Mouse (Mus musculus) intestine, embryonic 15.5 days (tissue): ENCODE measurements around the gene Ocm. TPM values are rescaled to one million over a fixed set of nuclear protein-coding genes. Genes with fewer than 3 reads are reported as not detected.
"Not testable (repeated sequence)": the region's sequence is repeated elsewhere in the genome, so short reads cannot be mapped to it uniquely, and the experiment has no call there.

Source experiments
- ATAC-seq: fragments of 200-750 bp; cut with Nextera tagmentation; 2 replicates; pipeline ENCODE4 v1.8.0; 2017; ENCODE audit warnings: moderate TSS enrichment, moderate library complexity
- H3K27ac ChIP-seq: fragments of 300-500 bp; sonication (generic); 2 replicates; pipeline ENCODE4 v1.5.1; 2015; ENCODE audit warnings: mild to moderate bottlenecking, inconsistent platforms
- H3K27me3 ChIP-seq: fragments of 300-500 bp; sonication (generic); replicated peaks from 2 replicates; pipeline ENCODE4 v1.6.1; 2015; ENCODE audit warnings: inconsistent platforms
- H3K36me3 ChIP-seq: fragments of 300-500 bp; sonication (generic); 2 replicates; pipeline ENCODE4 v1.6.1; 2015; ENCODE audit warnings: inconsistent platforms
- H3K4me1 ChIP-seq: fragments of 300-500 bp; sonication (generic); replicated peaks from 2 replicates; pipeline ENCODE4 v1.6.1; 2015; ENCODE audit warnings: inconsistent platforms
- H3K4me2 ChIP-seq: fragments of 300-500 bp; sonication (generic); replicated peaks from 2 replicates; pipeline ENCODE4 v1.6.1; 2015; ENCODE audit warnings: mild to moderate bottlenecking, inconsistent platforms
- H3K4me3 ChIP-seq: fragments of 300-500 bp; sonication (generic); replicated peaks from 2 replicates; pipeline ENCODE4 v1.5.1; 2015; ENCODE audit warnings: inconsistent platforms
- H3K9ac ChIP-seq: fragments of 300-500 bp; sonication (generic); 2 replicates; pipeline ENCODE4 v1.6.1; 2015; ENCODE audit warnings: inconsistent platforms
- H3K9me3 ChIP-seq: fragments of 300-500 bp; sonication (generic); 2 replicates; pipeline ENCODE4 v1.6.1; 2016; ENCODE audit warnings: inconsistent platforms
- WGBS: fragments of 180-500 bp; shearing (Covaris S2); methylation state at CpG from one replicate; pipeline ENCODE4 v1.1.7; 2015; 5-methylcytosine and 5-hydroxymethylcytosine counted together
- polyA plus RNA-seq: library from polyadenylated mRNA; unstranded; fragments of >200 nt; fragmentation: Nextera tagmentation; extraction: Ambion mirVana; gene quantifications from 2 replicates; pipeline ENCODE4 v1.2.1, GENCODE M21; 2015

The Ocm gene
- polyA plus RNA-seq, 1 experiment from 2014 or later, result not detected

GRCm38 (mm10) chr5:144039156-144039675 is 12.7 kb upstream of the Ocm start:
- no peak overlapping the region for H3K9ac ChIP-seq
- H3K9me3 ChIP-seq, result no peaks in the 10 kb centered on the region
- WGBS, result 76% methylated on average over 9 of the region's 9 CpGs
- H3K4me2 ChIP-seq, result no peak overlapping the region
- H3K27me3 ChIP-seq, result no peaks in the 10 kb centered on the region
- H3K4me1 ChIP-seq, result no peaks in the 10 kb centered on the region
- no peak overlapping the region for H3K27ac ChIP-seq
- no peaks in the 10 kb centered on the region for H3K36me3 ChIP-seq
- no peak overlapping the region for H3K4me3 ChIP-seq
- ATAC-seq, result no peak

- no peak for ATAC-seq
- H3K4me2 ChIP-seq, result no peak overlapping the region
- 54% methylated on average over 17 of the region's 17 CpGs for WGBS
Measured at GRCm38 (mm10) chr5:144036952-144037351, 10.5 kb upstream of the Ocm start.

DNA sequence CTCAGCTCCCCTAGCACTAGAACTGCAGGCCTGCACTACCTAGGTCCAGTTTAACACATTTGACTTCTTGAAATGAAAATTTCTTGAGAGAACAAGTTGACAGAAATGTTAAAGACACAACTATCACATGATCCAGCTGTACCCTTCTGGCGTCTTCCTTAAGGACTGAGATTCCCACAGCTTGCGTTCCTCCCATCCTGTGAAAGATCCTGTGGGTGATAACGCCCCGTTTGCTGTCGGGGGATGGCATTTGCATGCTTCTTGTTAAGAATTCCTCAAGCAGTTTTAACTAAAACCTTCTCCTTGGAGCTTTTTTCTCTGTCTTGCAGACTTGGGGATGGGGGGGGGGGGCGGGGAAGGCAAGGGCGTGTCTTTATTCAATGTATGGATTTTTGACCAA is 8.1 kb upstream of the Ocm start:
- 70% methylated on average over 7 of the region's 7 CpGs for WGBS
- no peaks in the 10 kb centered on the region for H3K4me1 ChIP-seq

More at GRCm38 (mm10) chr5:144036952-144037351, 10.5 kb upstream of the Ocm start:
- no peak overlapping the region for H3K27ac ChIP-seq
- H3K9me3 ChIP-seq, result no peaks in the 10 kb centered on the region
- H3K27me3 ChIP-seq, result no peaks in the 10 kb centered on the region
- H3K4me1 ChIP-seq, result no peaks in the 10 kb centered on the region
- H3K9ac ChIP-seq, result no peak overlapping the region
- H3K36me3 ChIP-seq, result no peaks in the 10 kb centered on the region
- H3K4me3 ChIP-seq, result no peak overlapping the region

DNA sequence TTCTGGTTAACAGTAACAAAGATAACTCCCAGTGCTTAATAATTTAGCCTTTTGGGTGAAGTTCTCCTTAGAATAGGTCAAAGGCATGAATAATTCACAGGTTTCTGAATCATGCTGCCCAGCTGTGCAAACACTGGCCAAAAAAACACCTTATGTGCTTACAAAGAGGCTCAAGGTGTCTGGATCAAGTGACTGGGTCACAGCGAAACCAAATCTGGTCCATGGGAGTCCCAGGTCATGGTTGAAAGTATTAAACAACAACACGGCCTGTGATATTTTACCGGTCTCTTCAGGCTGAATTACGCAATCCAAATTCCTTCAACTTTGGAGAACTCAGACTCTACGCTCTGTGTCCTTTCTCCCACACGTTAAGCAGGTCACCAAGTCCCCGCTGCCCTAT is 6.0 kb upstream of the Ocm start:
- Histone ChIP-seq H3K9me3 (no peaks in the 10 kb centered on the region), H3K27me3 (no peaks in the 10 kb centered on the region), H3K27ac (no peak overlapping the region), H3K4me3 (no peak overlapping the region), H3K4me2 (no peak overlapping the region), H3K36me3 (no peaks in the 10 kb centered on the region), H3K4me1 (no peaks in the 10 kb centered on the region), H3K9ac (no peak overlapping the region)
- ATAC-seq, result no peak
- WGBS, result 86% methylated on average over 7 of the region's 7 CpGs

More for the DNA sequence above, 8.1 kb upstream of the Ocm start:
- H3K4me2 ChIP-seq, result no peak overlapping the region
- H3K27ac ChIP-seq, result no peak overlapping the region
- no peaks in the 10 kb centered on the region for H3K9me3 ChIP-seq
- no peaks in the 10 kb centered on the region for H3K36me3 ChIP-seq
- ATAC-seq, result no peak
- H3K27me3 ChIP-seq, result no peaks in the 10 kb centered on the region
- no peak overlapping the region for H3K9ac ChIP-seq
- H3K4me3 ChIP-seq, result no peak overlapping the region

- no peak overlapping the region for H3K27ac ChIP-seq
- H3K4me2 ChIP-seq, result no peak overlapping the region
- no peaks in the 10 kb centered on the region for H3K9me3 ChIP-seq
- H3K27me3 ChIP-seq, result no peaks in the 10 kb centered on the region
- no peaks in the 10 kb centered on the region for H3K4me1 ChIP-seq
- no peak overlapping the region for H3K4me3 ChIP-seq
- no peak overlapping the region for H3K9ac ChIP-seq
- WGBS, result 88% methylated on average over 9 of the region's 9 CpGs
- peaks cover 2% of the 10 kb centered on the region; the same call in 1 of the 2 replicates for H3K36me3 ChIP-seq
- ATAC-seq, result no peak
Measured at GRCm38 (mm10) chr5:144015845-144016244, 10.6 kb downstream of the Ocm start.

DNA sequence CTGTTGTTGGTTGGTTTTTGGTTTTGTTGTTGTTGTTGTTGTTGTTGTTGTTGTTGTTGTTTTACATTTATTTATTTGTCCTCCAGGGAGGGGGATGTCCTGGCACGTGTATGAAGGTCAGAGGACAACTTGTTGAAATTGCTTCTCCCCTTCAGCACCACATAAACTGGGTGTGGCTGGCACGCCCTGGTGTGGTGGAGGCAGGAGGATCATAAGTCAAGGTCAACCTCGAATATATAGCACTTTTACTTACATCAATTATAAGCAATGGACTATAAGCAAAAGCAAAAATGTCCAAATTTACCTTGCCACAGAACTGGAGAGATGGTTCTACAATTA is 11.2 kb downstream of the Ocm start:
- ATAC-seq, result peak; percentile 68
- H3K36me3 ChIP-seq, result peaks cover 4% of the 10 kb centered on the region; the same call in 1 of the 2 replicates
- WGBS, result 59% methylated on average over 3 of the region's 3 CpGs
- no peak overlapping the region for H3K27ac ChIP-seq
- H3K9ac ChIP-seq, result no peak overlapping the region
- no peaks in the 10 kb centered on the region for H3K9me3 ChIP-seq
- H3K4me1 ChIP-seq, result no peaks in the 10 kb centered on the region
- H3K27me3 ChIP-seq, result no peaks in the 10 kb centered on the region
- no peak overlapping the region for H3K4me3 ChIP-seq
- peak overlapping the region; percentile 47 for H3K4me2 ChIP-seq

GRCm38 (mm10) chr5:144014551-144015311 is 11.7 kb downstream of the Ocm start, which contains the start of gene Ccz1:
TSS of gene Ccz1 (minus strand) at chr5:144014877.
- H3K36me3 ChIP-seq, result peaks cover 5% of the 10 kb centered on the region; the same call in 1 of the 2 replicates
- H3K27ac ChIP-seq, result peak within 1 kb of the TSS; percentile 86
- no peaks in the 10 kb centered on the region for H3K9me3 ChIP-seq
- peak; percentile 99 for ATAC-seq
- H3K4me2 ChIP-seq, result peak within 1 kb of the TSS; percentile 47
- no peaks in the 10 kb centered on the region for H3K27me3 ChIP-seq
- H3K9ac ChIP-seq, result peak within 1 kb of the TSS; percentile 91
- WGBS, result 3% methylated on average over 46 of the region's 47 CpGs
- peak within 1 kb of the TSS; percentile 99 for H3K4me3 ChIP-seq
- H3K4me1 ChIP-seq, result no peaks in the 10 kb centered on the region

DNA sequence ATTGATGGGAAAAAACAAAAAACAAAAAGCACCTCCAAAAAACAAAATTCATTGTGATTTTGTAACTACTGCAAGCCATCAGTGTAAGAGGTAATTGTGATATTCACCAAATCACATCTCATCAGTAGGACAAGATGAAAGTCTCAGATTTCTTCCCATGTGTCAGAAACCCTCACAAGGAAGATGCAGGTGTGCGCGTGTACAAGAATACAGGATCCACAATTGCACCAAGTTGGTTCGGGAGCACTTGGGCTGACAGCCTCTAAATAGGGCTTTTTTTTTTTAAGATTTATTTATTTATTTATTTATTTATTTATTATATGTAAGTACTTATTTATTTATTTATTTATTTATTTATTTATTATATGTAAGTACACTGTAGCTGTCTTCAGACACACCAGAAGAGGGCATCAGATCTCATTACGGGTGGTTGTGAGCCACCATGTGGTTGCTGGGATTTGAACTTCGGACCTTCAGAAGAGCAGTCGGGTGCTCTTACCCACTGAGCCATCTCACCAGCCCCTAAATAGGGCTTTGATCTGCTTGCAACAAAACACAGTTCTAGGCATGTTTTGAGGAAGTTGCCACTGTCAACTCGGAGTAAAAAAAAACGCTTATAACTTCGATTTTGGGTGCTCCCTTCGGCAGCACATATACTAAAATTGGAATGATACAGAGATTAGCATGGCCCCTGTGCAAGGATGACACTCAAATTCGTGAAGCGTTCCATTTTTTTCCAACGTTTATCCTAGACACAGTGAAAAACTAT is 12.9 kb downstream of the Ocm start:
- ATAC-seq, H3K27me3 ChIP-seq, H3K9me3 ChIP-seq, H3K27ac ChIP-seq, H3K4me1 ChIP-seq: not testable (repeated sequence)
- WGBS, result 52% methylated on average over 13 of the region's 13 CpGs
- Histone ChIP-seq H3K4me3 (peak overlapping the region; percentile 99), H3K9ac (peak overlapping the region; percentile 91; the same call in 1 of the 2 replicates), H3K4me2 (peak overlapping the region; percentile 47), H3K36me3 (peaks cover 12% of the 10 kb centered on the region)

- no peaks in the 10 kb centered on the region for H3K9me3 ChIP-seq
- ATAC-seq, result no peak
- no peaks in the 10 kb centered on the region for H3K27me3 ChIP-seq
- 0 out of 2 replicates have a peak overlapping the region, but pooled peaks have one; percentile 22 for H3K27ac ChIP-seq
- WGBS, result 90% methylated on average over 15 of the region's 15 CpGs
- H3K4me3 ChIP-seq, result no peak overlapping the region
- no peak overlapping the region for H3K4me2 ChIP-seq
- H3K36me3 ChIP-seq, result peaks cover 43% of the 10 kb centered on the region
- no peak overlapping the region for H3K9ac ChIP-seq
- no peaks in the 10 kb centered on the region for H3K4me1 ChIP-seq
Measured at GRCm38 (mm10) chr5:144002461-144003192, 23.8 kb downstream of the Ocm start.

GRCm38 (mm10) chr5:143999409-143999808 is 27.1 kb downstream of the Ocm start:
- Histone ChIP-seq H3K9me3 (no peaks in the 10 kb centered on the region), H3K27me3 (no peaks in the 10 kb centered on the region), H3K4me3 (no peak overlapping the region), H3K36me3 (peaks cover 45% of the 10 kb centered on the region), H3K27ac (no peak overlapping the region), H3K4me2 (no peak overlapping the region), H3K9ac (no peak overlapping the region), H3K4me1 (no peaks in the 10 kb centered on the region)
- 83% methylated on average over 1 of the region's 1 CpGs for WGBS
- ATAC-seq, result no peak

- Histone ChIP-seq H3K9ac (no peak overlapping the region), H3K4me3 (no peak overlapping the region), H3K4me2 (no peak overlapping the region), H3K36me3 (peaks cover 38% of the 10 kb centered on the region), H3K4me1 (no peaks in the 10 kb centered on the region), H3K27ac (no peak overlapping the region), H3K27me3 (no peaks in the 10 kb centered on the region), H3K9me3 (no peaks in the 10 kb centered on the region)
- no peak for ATAC-seq
- WGBS, result 70% methylated on average over 11 of the region's 11 CpGs
Measured at GRCm38 (mm10) chr5:143994632-143995365, 31.7 kb downstream of the Ocm start.
